In genomic region chr2:13011973-13012372, GRCm38 (mm10) we compare ENCODE assay signal across 9 mouse cellular contexts. TPM values are rescaled to one million over a fixed set of nuclear protein-coding genes. Genes with fewer than 3 reads are reported as not detected.
DNase-seq lines count a peak whose midpoint lies in the region; ATAC-seq lines count a peak whose summit lies in the region.
"Had no signal": no experiment of that assay in that cellular context is flagged by ENCODE, and none has a peak within 500 bp of the region (broad histone marks: within the 10 kb centered on the region; RNA-seq: fewer than 3 reads in every experiment).

No protein-coding gene starts in this region.

- no peaks in the 10 kb centered on the region for H3K36me3 ChIP-seq in kidney, embryonic 16.5 days (ENCODE audit: insufficient read depth, low read length)
- H3K36me3 ChIP-seq in forebrain, embryonic 10.5 days (replicated peaks): no peaks in the 10 kb centered on the region
- no peaks in the 10 kb centered on the region for H3K36me3 ChIP-seq in limb, embryonic 10.5 days
- H3K36me3 ChIP-seq in neural tube, embryonic 15.5 days: no peaks in the 10 kb centered on the region

- WGBS in kidney, embryonic 16.5 days: 44% methylated on average over 3 of the region's 3 CpGs
- WGBS in forebrain, embryonic 10.5 days: 26% methylated on average over 3 of the region's 3 CpGs
- 25% methylated on average over 3 of the region's 3 CpGs for WGBS in limb, embryonic 10.5 days
- 38% methylated on average over 3 of the region's 3 CpGs for WGBS in neural tube, embryonic 15.5 days

- no peak overlapping the region for H3K9ac ChIP-seq in kidney, embryonic 16.5 days (replicated peaks; ENCODE audit: low read length)
- H3K9ac ChIP-seq in neural tube, embryonic 15.5 days (replicated peaks): peak overlapping the region; percentile 41; the same call in 1 of the 2 replicates

- H3K27me3 ChIP-seq in kidney, embryonic 16.5 days (ENCODE audit: insufficient read depth, low read length): peaks cover 36% of the 10 kb centered on the region
- peaks cover 79% of the 10 kb centered on the region for H3K27me3 ChIP-seq in forebrain, embryonic 10.5 days (ENCODE audit: poor library complexity, severe bottlenecking)
- H3K27me3 ChIP-seq in limb, embryonic 10.5 days (ENCODE audit: low read depth, poor library complexity, severe bottlenecking): peaks cover 67% of the 10 kb centered on the region
- H3K27me3 ChIP-seq in neural tube, embryonic 15.5 days (replicated peaks): peaks cover 43% of the 10 kb centered on the region

- no peaks in the 10 kb centered on the region for H3K9me3 ChIP-seq in kidney, embryonic 16.5 days (ENCODE audit: low read length)
- H3K9me3 ChIP-seq in forebrain, embryonic 10.5 days: no peaks in the 10 kb centered on the region
- H3K9me3 ChIP-seq in limb, embryonic 10.5 days (replicated peaks): no peaks in the 10 kb centered on the region
- H3K9me3 ChIP-seq in neural tube, embryonic 15.5 days (replicated peaks): no peaks in the 10 kb centered on the region

- DNase-seq in kidney, postnatal 10 days: no peak
- DNase-seq in forebrain, embryonic 10.5 days (ENCODE audit: extremely low spot score, low spot score): no peak
- DNase-seq in limb, embryonic 10.5 days (ENCODE audit: low spot score): no peak
- no peak for DNase-seq in right cerebral cortex, postnatal 25 days
- DNase-seq in thymus, adult 18-20 months: no peak
- DNase-seq in gastrocnemius, postnatal 36 days: no peak
- DNase-seq: lung, postnatal 10 days had no signal

- no peak for ATAC-seq in kidney, embryonic 16.5 days (ENCODE audit: low FRiP score, low TSS enrichment)
- no peak for ATAC-seq in neural tube, embryonic 15.5 days (ENCODE audit: low FRiP score)

- no peak overlapping the region for H3K27ac ChIP-seq in kidney, embryonic 16.5 days (ENCODE audit: low read length)
- H3K27ac ChIP-seq in forebrain, embryonic 10.5 days: no peak overlapping the region
- H3K27ac ChIP-seq in limb, embryonic 10.5 days: no peak overlapping the region
- 0 out of 2 replicates have a peak overlapping the region, but pooled peaks have one; percentile 60 for H3K27ac ChIP-seq in neural tube, embryonic 15.5 days (replicated peaks)

- intact Hi-C loops in gastrocnemius, postnatal 36 days (cut with DNase I): no loop called here

- peaks cover 16% of the 10 kb centered on the region; the same call in 1 of the 2 replicates for H3K4me1 ChIP-seq in kidney, embryonic 16.5 days (ENCODE audit: insufficient read depth, low read length)
- H3K4me1 ChIP-seq in forebrain, embryonic 10.5 days: peaks cover 30% of the 10 kb centered on the region
- H3K4me1 ChIP-seq in limb, embryonic 10.5 days: peaks cover 29% of the 10 kb centered on the region
- H3K4me1 ChIP-seq in neural tube, embryonic 15.5 days: peaks cover 31% of the 10 kb centered on the region

- H3K4me3 ChIP-seq in kidney, embryonic 16.5 days (ENCODE audit: low read length): no peak overlapping the region; the same call in 1 of the 2 replicates
- H3K4me3 ChIP-seq in forebrain, embryonic 10.5 days: peak overlapping the region; percentile 70; the same call in 1 of the 2 replicates
- peak overlapping the region; percentile 60; the same call in 1 of the 2 replicates for H3K4me3 ChIP-seq in limb, embryonic 10.5 days
- peak overlapping the region; percentile 56 for H3K4me3 ChIP-seq in neural tube, embryonic 15.5 days (replicated peaks)

- H3K4me2 ChIP-seq in kidney, embryonic 16.5 days (replicated peaks; ENCODE audit: low read depth, low read length): 0 out of 2 replicates have a peak overlapping the region, but pooled peaks have one; percentile 71
- peak overlapping the region; percentile 100 for H3K4me2 ChIP-seq in neural tube, embryonic 15.5 days

RNA-seq across cellular contexts. Expression of gene C1ql3, which starts 0.4 kb away (rescaled TPM):
- 1.1 and 1.7 TPM in 2 replicates for polyA plus RNA-seq in kidney, embryonic 16.5 days (2015; fragmentation: Nextera tagmentation; extraction: Ambion mirVana)
- 0.14 and 0.25 TPM in 2 replicates for polyA plus RNA-seq in forebrain, embryonic 10.5 days (2016; fragmentation: Nextera tagmentation; extraction: Ambion mirVana)
- 0.09 and 0.10 TPM in 2 replicates for polyA plus RNA-seq in limb, embryonic 10.5 days (2016; fragmentation: Nextera tagmentation; extraction: Ambion mirVana)
- polyA plus RNA-seq in neural tube, embryonic 15.5 days (2015; fragmentation: Nextera tagmentation; extraction: Ambion mirVana): 4.0 and 4.2 TPM in 2 replicates
- under 1 TPM; 0.43 to 0.54 TPM for total RNA-seq in gastrocnemius, postnatal 36 days (2021)
